Mouse (Mus musculus) effector memory CD4-positive, alpha-beta T cell, adult 5 months (primary cell): ENCODE data around the gene Tmem179. TPM values are rescaled to one million over a fixed set of nuclear protein-coding genes. Genes with fewer than 3 reads are reported as not detected.

ENCODE experiments used
- polyA plus RNA-seq: library from polyadenylated mRNA; unstranded; fragments of 100-300 nt; shearing (Covaris generic); gene quantifications from one replicate; pipeline ENCODE4 v1.2.1, GENCODE M21; 2017

The Tmem179 gene
- not detected for polyA plus RNA-seq

DNA sequence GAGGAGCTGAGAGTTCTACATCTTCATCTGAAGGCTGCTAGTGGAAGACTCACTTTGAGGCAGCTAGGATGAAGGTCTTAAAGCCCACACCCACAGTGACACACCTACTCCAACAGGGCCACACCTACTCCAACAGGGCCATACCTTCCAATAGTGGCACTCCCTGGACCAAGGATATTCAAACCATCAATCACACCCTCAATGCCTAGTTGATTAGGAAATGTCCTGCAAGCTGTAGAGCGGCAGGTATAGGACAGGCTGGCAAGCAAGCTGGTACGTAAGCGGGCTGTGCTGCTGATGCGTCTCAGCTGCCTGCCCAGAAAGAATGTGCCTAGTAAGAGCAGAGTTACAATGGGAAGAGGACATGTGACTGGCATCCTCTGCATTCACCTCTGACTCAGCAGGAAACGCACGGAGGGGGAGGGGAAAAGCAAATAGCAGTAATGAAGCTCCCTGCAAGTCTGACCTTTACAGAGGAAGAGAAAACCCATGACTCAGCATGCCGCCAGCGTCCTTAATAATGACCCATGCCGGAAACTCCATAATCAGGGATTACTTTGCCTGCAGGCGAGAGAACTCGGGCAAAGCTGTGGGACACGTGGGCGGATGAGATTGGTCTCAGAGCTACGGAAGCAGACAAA is at the start of gene Tmem179:
Tmem179 (minus strand) TSS at position 51 of the 641 bp plus-strand sequence.

DNA sequence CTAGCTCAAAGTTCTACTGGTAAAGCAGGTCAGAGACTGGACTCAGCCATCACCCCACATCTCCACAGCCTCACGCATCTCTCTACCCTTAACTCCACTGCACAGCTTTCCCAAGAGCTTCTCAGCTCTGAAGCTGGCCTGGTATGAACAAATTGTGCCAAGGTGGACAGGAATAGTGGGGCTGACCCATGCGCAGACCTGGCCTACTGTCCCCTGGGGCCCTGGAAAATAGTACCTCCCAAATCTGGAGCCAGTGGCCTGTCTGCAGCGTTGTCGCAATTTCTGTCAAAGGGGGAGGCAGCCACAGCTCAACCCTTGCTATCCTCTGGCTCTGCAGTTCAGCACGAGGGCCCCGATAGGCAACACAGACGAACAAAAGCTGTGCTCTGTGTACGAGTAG is 27.4 kb downstream of the Tmem179 start, which contains the start of gene A530016L24Rik:
A530016L24Rik (plus strand) TSS at position 315 of the 400 bp plus-strand sequence.

Other genes starting within 250 kb of the Tmem179 start
- not detected for gene A530016L24Rik, start 27.3 kb downstream of the Tmem179 start, polyA plus RNA-seq
- gene Inf2, start 72.0 kb upstream of the Tmem179 start, polyA plus RNA-seq, result 34.5 TPM
- 2.0 TPM for gene Adssl1, start 103.3 kb upstream of the Tmem179 start, polyA plus RNA-seq
- 20.4 TPM for gene Siva1, start 127.9 kb upstream of the Tmem179 start, polyA plus RNA-seq
- 122 TPM for gene Akt1, start 158.1 kb upstream of the Tmem179 start, polyA plus RNA-seq
- gene Zbtb42, start 162.1 kb upstream of the Tmem179 start, polyA plus RNA-seq, result 4.4 TPM
- 19.6 TPM for gene Cep170b, start 203.7 kb upstream of the Tmem179 start, polyA plus RNA-seq
- 0.30 TPM for gene Pld4, start 243.9 kb upstream of the Tmem179 start, polyA plus RNA-seq